Mouse (Mus musculus) heart, embryonic 13.5 days (tissue): ENCODE data around the gene Adarb2. TPM values are rescaled to one million over a fixed set of nuclear protein-coding genes. Genes with fewer than 3 reads are reported as not detected.

Experiments
- ATAC-seq: fragments of 200-750 bp; cut with Nextera tagmentation; 2 replicates; pipeline ENCODE4 v1.8.0; 2017; ENCODE audit warnings: moderate TSS enrichment; ENCODE audit not compliant: insufficient number of reproducible peaks, low FRiP score, low TSS enrichment; ENCODE audit errors: extremely low read depth
- H3K27ac ChIP-seq: fragments of 300-500 bp; sonication (generic); replicated peaks from 2 replicates; pipeline ENCODE4 v1.5.1; 2015; ENCODE audit warnings: moderate library complexity, mild to moderate bottlenecking, inconsistent platforms
- H3K27me3 ChIP-seq: fragments of 300-500 bp; sonication (generic); replicated peaks from 2 replicates; pipeline ENCODE4 v1.6.1; 2015; ENCODE audit warnings: mild to moderate bottlenecking, inconsistent platforms
- H3K36me3 ChIP-seq: fragments of 300-500 bp; sonication (generic); 2 replicates; pipeline ENCODE4 v1.6.1; 2015; ENCODE audit warnings: mild to moderate bottlenecking, inconsistent platforms
- H3K4me1 ChIP-seq: fragments of 300-500 bp; sonication (generic); 2 replicates; pipeline ENCODE4 v1.6.1; 2015; ENCODE audit warnings: inconsistent platforms
- H3K4me2 ChIP-seq: fragments of 300-500 bp; sonication (generic); 2 replicates; pipeline ENCODE4 v1.6.1; 2015; ENCODE audit warnings: inconsistent platforms, mild to moderate bottlenecking, moderate library complexity
- H3K4me3 ChIP-seq: fragments of 300-500 bp; sonication (generic); 2 replicates; pipeline ENCODE4 v1.5.1; 2015; ENCODE audit warnings: moderate library complexity, mild to moderate bottlenecking, inconsistent platforms
- H3K9ac ChIP-seq: fragments of 300-500 bp; sonication (generic); 2 replicates; pipeline ENCODE4 v1.6.1; 2015; ENCODE audit warnings: inconsistent platforms, mild to moderate bottlenecking, moderate library complexity
- H3K9me3 ChIP-seq: fragments of 300-500 bp; sonication (generic); 2 replicates; pipeline ENCODE4 v1.6.1; 2016; ENCODE audit warnings: inconsistent platforms
- WGBS: fragments of 180-500 bp; shearing (Covaris S2); methylation state at CpG from one replicate; pipeline ENCODE4 v1.1.7; 2015; ENCODE audit warnings: mixed read lengths; 5-methylcytosine and 5-hydroxymethylcytosine counted together
- polyA plus RNA-seq: library from polyadenylated mRNA; unstranded; fragments of >200 nt; fragmentation: Nextera tagmentation; extraction: Ambion mirVana; gene quantifications from 2 replicates; pipeline ENCODE4 v1.2.1, GENCODE M21; 2015

Adarb2 gene
- polyA plus RNA-seq, 1 experiment from 2014 or later = 0.27 TPM

- no peak overlapping the region for H3K27ac ChIP-seq
- H3K9me3 ChIP-seq = no peaks in the 10 kb centered on the region
- H3K9ac ChIP-seq = no peak overlapping the region
- WGBS = 80% methylated on average over 8 of the region's 8 CpGs
- no peaks in the 10 kb centered on the region for H3K27me3 ChIP-seq
- no peaks in the 10 kb centered on the region for H3K36me3 ChIP-seq
- H3K4me2 ChIP-seq = no peak overlapping the region
- ATAC-seq = no peak
- no peak overlapping the region for H3K4me3 ChIP-seq
- no peaks in the 10 kb centered on the region for H3K4me1 ChIP-seq
Observed at GRCm38 (mm10) chr13:8610956-8611355, 408.3 kb downstream of the Adarb2 start.

DNA sequence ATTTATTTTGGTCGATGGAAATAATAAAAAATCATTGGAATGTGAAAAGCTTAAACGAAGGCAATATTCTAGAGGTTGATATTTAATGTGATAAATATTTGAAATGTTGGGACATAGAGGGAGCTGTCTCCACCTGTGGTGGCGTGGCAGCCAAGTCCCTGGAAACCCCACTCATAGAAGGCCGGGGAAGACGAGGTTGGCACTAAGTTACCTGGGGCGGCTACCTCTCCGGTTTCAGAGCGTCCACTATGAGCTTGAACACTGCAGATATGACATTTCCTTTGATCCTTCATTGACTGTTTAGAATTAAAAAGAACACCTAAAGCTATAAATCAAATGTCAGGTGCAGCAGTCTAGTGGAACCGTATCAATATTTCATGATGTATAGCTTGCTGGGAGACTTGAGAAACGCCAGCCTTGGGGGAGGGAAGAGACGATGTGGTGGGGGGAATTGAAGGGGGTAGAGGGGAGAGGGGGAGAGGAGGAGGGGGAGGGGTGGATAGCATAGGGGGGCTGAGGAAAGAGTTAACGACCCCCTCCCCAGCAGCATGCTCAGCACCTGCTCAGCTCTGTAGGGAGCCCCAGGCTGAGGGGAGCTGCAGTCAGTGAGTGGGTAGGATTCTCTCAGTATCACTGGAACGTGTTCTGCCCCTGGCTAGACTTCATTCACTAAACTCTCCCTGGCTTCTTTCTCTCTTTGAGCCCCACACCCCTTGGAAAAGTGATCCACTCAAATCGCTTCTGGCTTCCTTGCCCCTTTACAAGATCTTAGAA, 410.1 kb downstream of the Adarb2 start:
- Histone ChIP-seq H3K27ac (no peak overlapping the region), H3K9ac (no peak overlapping the region), H3K36me3 (no peaks in the 10 kb centered on the region), H3K4me3 (no peak overlapping the region), H3K9me3 (no peaks in the 10 kb centered on the region), H3K4me2 (no peak overlapping the region), H3K27me3 (no peaks in the 10 kb centered on the region), H3K4me1 (no peaks in the 10 kb centered on the region)
- no peak for ATAC-seq
- WGBS = 69% methylated on average over 14 of the region's 14 CpGs

- WGBS = 86% methylated on average over 1 of the region's 1 CpGs
- no peak overlapping the region for H3K9ac ChIP-seq
- H3K9me3 ChIP-seq = no peaks in the 10 kb centered on the region
- H3K36me3 ChIP-seq = no peaks in the 10 kb centered on the region
- no peaks in the 10 kb centered on the region for H3K4me1 ChIP-seq
- H3K4me2 ChIP-seq = no peak overlapping the region
- H3K4me3 ChIP-seq = no peak overlapping the region
- no peak overlapping the region for H3K27ac ChIP-seq
- ATAC-seq = no peak
- H3K27me3 ChIP-seq = no peaks in the 10 kb centered on the region
Observed at GRCm38 (mm10) chr13:8616685-8617084, 414.0 kb downstream of the Adarb2 start.

DNA sequence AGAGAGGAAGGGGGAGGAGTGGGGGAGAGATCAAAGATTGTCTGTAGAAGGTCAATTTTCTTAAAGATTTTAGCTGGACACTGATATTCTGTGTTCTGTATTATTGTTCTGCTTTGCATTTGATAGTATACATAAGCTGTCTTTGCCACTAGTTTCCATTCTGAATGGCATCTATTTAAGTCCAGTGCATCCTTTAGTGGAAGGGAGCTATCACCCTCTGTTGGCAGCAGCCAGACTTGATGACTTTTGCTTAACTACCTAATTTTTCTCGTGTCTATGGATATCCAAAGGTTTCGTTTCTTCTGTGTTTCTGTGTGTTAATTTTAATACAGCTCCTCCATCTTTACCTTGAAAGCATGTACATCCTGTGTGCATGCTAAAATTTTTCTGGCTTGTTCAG, 419.6 kb downstream of the Adarb2 start:
- Histone ChIP-seq H3K9ac (no peak overlapping the region), H3K36me3 (no peaks in the 10 kb centered on the region), H3K4me3 (no peak overlapping the region), H3K4me2 (no peak overlapping the region), H3K4me1 (no peaks in the 10 kb centered on the region), H3K9me3 (no peaks in the 10 kb centered on the region), H3K27ac (no peak overlapping the region), H3K27me3 (no peaks in the 10 kb centered on the region)
- WGBS = 78% methylated on average over 2 of the region's 2 CpGs
- ATAC-seq = no peak

- Histone ChIP-seq H3K4me2 (no peak overlapping the region), H3K9me3 (no peaks in the 10 kb centered on the region), H3K9ac (no peak overlapping the region), H3K27me3 (no peaks in the 10 kb centered on the region), H3K4me1 (peaks cover 6% of the 10 kb centered on the region; the same call in 1 of the 2 replicates), H3K36me3 (no peaks in the 10 kb centered on the region), H3K4me3 (no peak overlapping the region), H3K27ac (no peak overlapping the region)
- no peak for ATAC-seq
- WGBS = 68% methylated on average over 6 of the region's 6 CpGs
Observed at GRCm38 (mm10) chr13:8629565-8629964, 426.9 kb downstream of the Adarb2 start.

DNA sequence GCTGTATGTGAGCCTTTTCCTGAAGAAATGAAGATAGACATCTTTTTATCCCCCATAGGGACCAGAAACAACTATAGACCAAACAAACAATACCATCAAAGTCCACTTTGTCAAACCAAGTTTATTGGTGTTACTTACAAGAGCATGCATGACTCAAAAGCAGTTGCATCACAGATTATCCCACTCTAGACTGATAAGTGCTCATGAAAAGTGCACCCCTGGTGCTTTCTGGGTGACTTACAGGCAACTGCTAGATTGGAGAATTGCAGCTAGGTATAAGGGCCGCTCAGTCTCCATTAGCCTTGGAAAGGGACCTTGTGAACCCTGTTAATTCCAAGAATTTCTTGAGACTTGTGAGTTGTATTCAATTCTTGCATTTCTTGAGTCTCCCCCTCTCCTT, 429.0 kb downstream of the Adarb2 start:
- peaks cover 6% of the 10 kb centered on the region; the same call in 1 of the 2 replicates for H3K4me1 ChIP-seq
- H3K27ac ChIP-seq = no peak overlapping the region
- no peak overlapping the region for H3K9ac ChIP-seq
- no peak for ATAC-seq
- H3K4me3 ChIP-seq = no peak overlapping the region
- no peaks in the 10 kb centered on the region for H3K27me3 ChIP-seq
- H3K9me3 ChIP-seq = no peaks in the 10 kb centered on the region
- 90% methylated on average over 1 of the region's 1 CpGs for WGBS
- no peaks in the 10 kb centered on the region for H3K36me3 ChIP-seq
- no peak overlapping the region for H3K4me2 ChIP-seq

GRCm38 (mm10) chr13:8632072-8632471, 429.4 kb downstream of the Adarb2 start:
- ATAC-seq = no peak
- no peaks in the 10 kb centered on the region for H3K36me3 ChIP-seq
- no peaks in the 10 kb centered on the region for H3K9me3 ChIP-seq
- H3K27me3 ChIP-seq = no peaks in the 10 kb centered on the region
- no peak overlapping the region for H3K27ac ChIP-seq
- H3K4me2 ChIP-seq = no peak overlapping the region
- WGBS = 53% methylated on average over 5 of the region's 5 CpGs
- H3K4me3 ChIP-seq = no peak overlapping the region
- H3K9ac ChIP-seq = no peak overlapping the region
- H3K4me1 ChIP-seq = peaks cover 6% of the 10 kb centered on the region; the same call in 1 of the 2 replicates

GRCm38 (mm10) chr13:8633385-8634337, 431.0 kb downstream of the Adarb2 start:
- no peak for ATAC-seq
- no peak overlapping the region for H3K9ac ChIP-seq
- H3K4me3 ChIP-seq = no peak overlapping the region
- no peaks in the 10 kb centered on the region for H3K36me3 ChIP-seq
- peaks cover 6% of the 10 kb centered on the region; the same call in 1 of the 2 replicates for H3K4me1 ChIP-seq
- 57% methylated on average over 5 of the region's 5 CpGs for WGBS
- no peaks in the 10 kb centered on the region for H3K9me3 ChIP-seq
- no peaks in the 10 kb centered on the region for H3K27me3 ChIP-seq
- H3K4me2 ChIP-seq = no peak overlapping the region
- H3K27ac ChIP-seq = no peak overlapping the region

GRCm38 (mm10) chr13:8642084-8642483, 439.4 kb downstream of the Adarb2 start:
- H3K4me3 ChIP-seq = no peak overlapping the region
- H3K9me3 ChIP-seq = no peaks in the 10 kb centered on the region
- H3K27ac ChIP-seq = no peak overlapping the region
- H3K4me1 ChIP-seq = peaks cover 7% of the 10 kb centered on the region; the same call in 1 of the 2 replicates
- H3K27me3 ChIP-seq = no peaks in the 10 kb centered on the region
- no peaks in the 10 kb centered on the region for H3K36me3 ChIP-seq
- H3K9ac ChIP-seq = no peak overlapping the region
- ATAC-seq = no peak
- H3K4me2 ChIP-seq = no peak overlapping the region
- 47% methylated on average over 2 of the region's 2 CpGs for WGBS

GRCm38 (mm10) chr13:8643920-8644319, 441.3 kb downstream of the Adarb2 start:
- no peak for ATAC-seq
- H3K36me3 ChIP-seq = no peaks in the 10 kb centered on the region
- H3K9me3 ChIP-seq = no peaks in the 10 kb centered on the region
- no peak overlapping the region for H3K4me3 ChIP-seq
- H3K27ac ChIP-seq = no peak overlapping the region
- peaks cover 7% of the 10 kb centered on the region; the same call in 1 of the 2 replicates for H3K4me1 ChIP-seq
- no peak overlapping the region for H3K4me2 ChIP-seq
- no peaks in the 10 kb centered on the region for H3K27me3 ChIP-seq
- H3K9ac ChIP-seq = no peak overlapping the region
- WGBS = 44% methylated on average over 3 of the region's 3 CpGs

GRCm38 (mm10) chr13:8644805-8645679, 442.4 kb downstream of the Adarb2 start:
- no peak overlapping the region for H3K4me2 ChIP-seq
- no peaks in the 10 kb centered on the region for H3K27me3 ChIP-seq
- no peaks in the 10 kb centered on the region for H3K9me3 ChIP-seq
- H3K9ac ChIP-seq = no peak overlapping the region
- no peak for ATAC-seq
- H3K4me3 ChIP-seq = no peak overlapping the region
- peaks cover 7% of the 10 kb centered on the region; the same call in 1 of the 2 replicates for H3K4me1 ChIP-seq
- no peak overlapping the region for H3K27ac ChIP-seq
- no peaks in the 10 kb centered on the region for H3K36me3 ChIP-seq
- 55% methylated on average over 9 of the region's 9 CpGs for WGBS
